Mouse (Mus musculus): Measurements from ENCODE around the gene Tfpi.

- no peak for TF ChIP-seq CTCF (IDR thresholded peaks at IDR 0.05; ENCODE audit: low read depth)
- TF ChIP-seq EP300 (IDR thresholded peaks at IDR 0.05; ENCODE audit: low read depth): no peak
These were observed 14.2 kb downstream of the Tfpi start for GRCm38 (mm10) chr2:84462411-84462810.
